Mouse (Mus musculus): ENCODE measurements around the gene Ist1.

Gene Ist1

GRCm38 (mm10) chr8:109682120-109682519 lies 10.9 kb downstream of the Ist1 start:
- no peak for DNase-seq (ENCODE audit: low read depth, low spot score)

- no peak for DNase-seq (ENCODE audit: low read depth, low spot score)
Observed at GRCm38 (mm10) chr8:109681535-109681934, 11.5 kb downstream of the Ist1 start.

- DNase-seq (ENCODE audit: low read depth, low spot score) = no peak
Observed at GRCm38 (mm10) chr8:109675896-109676643, 17.0 kb downstream of the Ist1 start.

- DNase-seq (ENCODE audit: low read depth, low spot score) = no peak
Observed at GRCm38 (mm10) chr8:109673596-109673995, 19.5 kb downstream of the Ist1 start.

DNA sequence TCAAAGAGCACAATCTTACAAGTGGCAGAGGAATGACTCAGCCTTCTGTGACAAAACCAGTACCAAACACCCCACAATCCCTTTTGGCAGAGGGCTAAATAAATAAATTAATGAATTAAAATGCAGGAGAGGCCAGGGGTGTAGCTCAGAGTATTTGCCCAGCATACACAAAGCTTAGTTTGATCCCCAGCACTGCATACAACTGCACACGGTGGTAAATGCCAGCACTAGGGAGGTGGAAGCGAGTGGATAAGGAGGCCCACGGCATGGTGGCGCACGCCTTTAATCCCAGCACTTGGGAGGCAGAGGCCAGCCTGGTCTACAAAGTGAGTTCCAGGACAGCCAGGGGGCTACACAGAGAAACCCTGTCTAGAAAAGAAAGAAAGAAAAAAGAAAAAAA lies 20.4 kb downstream of the Ist1 start:
- DNase-seq (ENCODE audit: low read depth, low spot score) = no peak

GRCm38 (mm10) chr8:109666616-109667015 lies 26.4 kb downstream of the Ist1 start:
- DNase-seq (ENCODE audit: low read depth, low spot score) = no peak

DNA sequence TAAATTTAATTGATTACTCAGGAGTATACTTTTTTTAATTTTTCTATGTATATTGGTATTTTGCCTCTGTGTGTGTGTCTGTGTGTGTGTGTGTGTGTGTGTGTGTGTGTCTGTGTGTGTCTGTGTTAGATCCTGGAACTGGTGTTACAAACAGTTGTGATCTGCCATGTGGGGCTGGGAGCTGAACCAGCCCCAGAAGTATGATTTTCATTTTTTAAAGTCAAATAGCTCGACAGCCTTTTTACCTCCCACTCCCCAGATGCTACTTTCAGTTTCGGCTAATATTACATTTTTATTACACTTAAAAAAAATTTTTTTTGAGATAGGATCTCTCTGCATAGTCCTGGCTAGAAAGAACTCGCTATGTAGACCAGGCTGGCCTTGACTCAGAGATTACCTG lies 30.7 kb downstream of the Ist1 start:
- no peak for DNase-seq (ENCODE audit: low read depth, low spot score)

GRCm38 (mm10) chr8:109656860-109657259 lies 36.2 kb downstream of the Ist1 start:
- no peak for DNase-seq (ENCODE audit: low read depth, low spot score)

DNA sequence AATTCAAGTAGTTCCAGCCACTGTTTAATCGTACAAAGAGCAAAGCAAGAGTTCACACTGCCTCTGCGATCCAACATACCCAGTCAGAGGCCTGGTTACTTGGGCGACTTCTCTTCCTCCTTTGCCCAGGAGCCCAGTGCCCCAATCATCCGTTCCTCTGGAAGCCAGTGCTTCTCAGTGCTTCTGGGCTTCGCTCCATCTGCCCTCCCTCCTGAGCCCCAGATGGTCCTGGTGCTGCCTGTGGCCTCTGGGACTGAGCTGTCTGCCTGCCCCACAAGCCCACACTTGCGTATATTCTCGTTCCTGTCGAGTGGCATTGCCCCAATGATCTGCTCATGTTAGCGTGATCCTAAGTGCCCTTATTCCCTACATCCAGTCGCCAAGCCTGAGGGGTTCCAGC lies 42.3 kb downstream of the Ist1 start:
- DNase-seq (ENCODE audit: low read depth, low spot score) = no peak

- no peak for DNase-seq (ENCODE audit: low read depth, low spot score)
Observed at GRCm38 (mm10) chr8:109648469-109648868, 44.6 kb downstream of the Ist1 start.

- DNase-seq (ENCODE audit: low read depth, low spot score) = no peak
Observed at GRCm38 (mm10) chr8:109647331-109647730, 45.7 kb downstream of the Ist1 start.

DNA sequence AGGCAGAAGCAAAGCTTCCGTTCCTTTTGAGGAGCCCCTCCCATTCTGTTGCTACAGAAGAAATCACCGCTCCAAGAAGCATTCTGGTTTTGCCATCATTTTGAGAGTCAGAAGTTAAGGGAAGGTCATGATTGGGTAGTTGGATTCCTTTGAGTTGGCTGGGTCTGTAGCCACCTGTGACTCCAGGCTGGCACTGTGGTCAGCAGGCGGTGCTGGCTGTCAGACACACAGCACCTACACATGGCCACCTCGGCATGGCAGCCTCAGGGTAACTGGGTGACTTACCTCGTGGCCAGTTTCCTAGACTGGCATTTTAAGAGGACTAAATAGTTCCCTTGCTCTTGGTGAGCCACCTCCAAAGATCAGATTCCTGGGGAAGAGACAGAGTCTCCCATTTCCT lies 51.8 kb downstream of the Ist1 start:
- no peak for DNase-seq (ENCODE audit: low read depth, low spot score)

DNA sequence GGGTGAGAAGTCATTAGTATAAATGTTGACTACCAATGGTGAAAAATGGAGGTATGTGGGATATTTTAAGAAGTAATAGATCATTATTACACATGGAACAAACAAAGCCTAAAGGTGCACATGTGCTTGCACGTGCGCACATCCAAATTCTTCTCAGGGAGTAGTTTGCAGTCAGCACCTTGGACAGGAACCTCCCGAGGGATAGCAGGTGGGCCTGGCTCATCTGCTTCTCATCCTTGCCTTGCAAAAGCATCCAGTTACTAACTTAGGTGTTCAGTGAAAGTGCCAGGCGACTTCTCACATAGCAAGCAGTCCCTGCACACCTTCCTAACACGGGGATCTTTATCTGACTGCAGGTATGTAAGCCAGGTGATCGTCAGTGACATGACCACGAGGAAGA lies 52.6 kb downstream of the Ist1 start:
- no peak for DNase-seq (ENCODE audit: low read depth, low spot score)

GRCm38 (mm10) chr8:109638851-109639250 lies 54.2 kb downstream of the Ist1 start:
- DNase-seq (ENCODE audit: low read depth, low spot score) = no peak

DNA sequence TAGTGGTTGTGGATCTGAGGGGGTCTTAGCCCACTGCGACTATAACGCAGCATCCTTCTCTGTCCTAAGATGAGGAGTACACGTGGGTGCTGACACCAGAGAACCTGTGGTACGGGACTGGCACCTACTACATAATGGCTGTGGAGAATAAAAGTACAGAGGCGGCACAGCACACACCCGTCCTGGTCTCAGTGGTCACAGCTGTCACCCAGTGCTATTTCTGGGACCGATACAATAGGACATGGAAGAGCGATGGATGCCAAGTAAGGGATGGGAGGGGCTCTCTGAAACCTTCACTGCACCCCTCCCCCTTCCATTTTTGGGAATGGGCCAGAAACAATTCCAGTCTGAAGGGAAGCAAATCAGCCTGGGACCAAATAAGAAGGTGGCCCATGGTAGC lies 57.9 kb downstream of the Ist1 start:
- no peak for DNase-seq (ENCODE audit: low read depth, low spot score)

- DNase-seq (ENCODE audit: low read depth, low spot score) = no peak
Observed at GRCm38 (mm10) chr8:109632498-109632897, 60.6 kb downstream of the Ist1 start.

- no peak for DNase-seq (ENCODE audit: low read depth, low spot score)
Observed at GRCm38 (mm10) chr8:109628638-109629037, 64.4 kb downstream of the Ist1 start.

Data from CD4-positive, CD25-positive, alpha-beta regulatory T cell, adult 2 months (primary cell).